Mouse (Mus musculus): ENCODE data around the gene Homer1.

DNA sequence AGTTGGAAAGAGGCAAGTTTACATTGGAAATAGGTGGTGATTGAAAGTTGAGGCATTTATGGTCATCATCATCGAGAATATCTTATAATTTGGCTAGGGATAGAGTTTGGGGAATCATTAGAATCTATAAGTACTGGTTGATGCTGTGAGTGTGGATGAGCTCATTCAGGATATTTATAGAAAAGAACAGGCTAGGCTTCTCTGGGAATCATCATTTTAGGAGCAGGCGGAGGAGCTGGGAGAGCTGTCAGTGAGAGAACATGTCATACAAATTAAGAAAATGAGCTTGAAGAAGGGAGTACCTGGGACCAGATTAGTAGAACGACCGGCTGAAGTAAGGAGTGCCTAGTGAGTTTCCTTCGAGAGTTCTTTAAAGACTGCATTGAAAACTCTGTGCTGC is 20.7 kb downstream of the Homer1 start:
- TF ChIP-seq CTCF (IDR thresholded peaks at IDR 0.05; ENCODE audit: extremely low read depth, insufficient read depth, insufficient read length, insufficient replicate concordance) = no peak
- TF ChIP-seq POLR2A (IDR thresholded peaks at IDR 0.05; ENCODE audit: low read depth, low read length) = no peak
